Comparison of ENCODE assay signal across 9 mouse cellular contexts in the genomic region with DNA sequence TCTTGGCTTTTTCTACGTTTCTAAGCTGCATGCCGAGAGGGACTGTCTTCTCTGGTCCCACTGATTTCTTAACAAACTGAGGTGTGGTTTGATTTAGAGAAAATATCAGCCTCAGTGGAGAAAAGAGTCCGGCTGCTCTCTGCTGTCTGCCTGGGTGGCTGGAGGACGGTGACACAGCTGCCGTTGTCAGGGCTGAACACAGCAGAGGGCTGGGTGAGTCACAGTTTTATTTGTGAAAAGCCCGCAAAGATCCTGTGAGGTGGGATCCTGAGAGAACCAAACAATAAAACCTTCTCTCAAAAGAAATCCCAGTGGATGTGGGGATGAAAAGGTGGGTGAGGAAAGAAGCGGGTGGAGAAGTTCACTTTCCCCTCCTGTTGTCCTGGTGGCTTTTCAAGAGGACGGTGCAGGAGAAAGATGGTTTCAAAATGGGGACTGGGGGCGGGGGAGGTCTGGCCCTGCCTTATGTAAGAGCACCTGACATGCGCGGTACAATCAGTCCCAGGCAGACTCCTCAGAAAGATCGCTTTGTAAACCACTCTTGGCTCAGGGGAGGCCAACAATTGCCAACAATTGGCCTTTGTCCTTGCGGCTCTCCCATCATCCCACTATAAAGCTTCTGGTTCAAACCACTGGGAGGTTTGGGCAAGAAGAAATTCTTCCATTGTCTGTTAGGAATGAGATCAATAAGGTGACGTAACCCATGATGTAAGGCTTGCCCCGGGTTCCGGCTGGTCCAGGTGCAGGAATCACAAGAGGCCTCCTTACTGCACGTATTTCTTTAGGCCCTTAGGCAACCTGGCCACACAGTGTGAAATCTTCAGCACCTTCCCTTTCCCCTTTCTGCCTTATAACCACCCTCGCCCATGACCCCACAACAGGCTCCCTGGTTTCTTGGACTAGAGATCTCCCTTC. TPM values are rescaled to one million over a fixed set of nuclear protein-coding genes. Genes with fewer than 3 reads are reported as not detected.
DNase-seq lines count a peak whose midpoint lies in the region; ATAC-seq lines count a peak whose summit lies in the region.
"Had no signal": no experiment of that assay in that cellular context is flagged by ENCODE, and none has a peak within 500 bp of the region (broad histone marks: within the 10 kb centered on the region; RNA-seq: fewer than 3 reads in every experiment).

No protein-coding gene starts in this region.

- peaks cover 7% of the 10 kb centered on the region; the same call in 1 of the 2 replicates for H3K4me1 ChIP-seq in midbrain, embryonic 15.5 days
- H3K4me1 ChIP-seq in heart, embryonic 12.5 days (replicated peaks): no peaks in the 10 kb centered on the region
- H3K4me1 ChIP-seq: liver, embryonic 13.5 days had no signal

- H3K9ac ChIP-seq in midbrain, embryonic 15.5 days: peak overlapping the region; percentile 12; the same call in 1 of the 2 replicates
- no peak overlapping the region for H3K9ac ChIP-seq in heart, embryonic 12.5 days
- H3K9ac ChIP-seq: liver, embryonic 13.5 days had no signal

- H3K4me3 ChIP-seq in midbrain, embryonic 15.5 days: peak overlapping the region; percentile 11
- H3K4me3 ChIP-seq in heart, embryonic 12.5 days: no peak overlapping the region
- H3K4me3 ChIP-seq: liver, embryonic 13.5 days had no signal

- H3K27me3 ChIP-seq in midbrain, embryonic 15.5 days (replicated peaks): no peaks in the 10 kb centered on the region
- H3K27me3 ChIP-seq in heart, embryonic 12.5 days (replicated peaks): no peaks in the 10 kb centered on the region
- H3K27me3 ChIP-seq: liver, embryonic 13.5 days had no signal

- H3K4me2 ChIP-seq in midbrain, embryonic 15.5 days: peak overlapping the region; percentile 44
- H3K4me2 ChIP-seq in heart, embryonic 12.5 days: no peak overlapping the region
- H3K4me2 ChIP-seq: liver, embryonic 13.5 days had no signal

- ATAC-seq in frontal cortex, adult (ENCODE audit: low TSS enrichment): peak; percentile 69
- peak; percentile 93 for ATAC-seq in midbrain, embryonic 15.5 days (replicated peaks)
- no peak for ATAC-seq in heart, embryonic 12.5 days (ENCODE audit: insufficient number of reproducible peaks, low FRiP score)

- 24% methylated on average over 18 of the region's 18 CpGs for WGBS in midbrain, embryonic 15.5 days
- WGBS in heart, embryonic 12.5 days: 68% methylated on average over 18 of the region's 18 CpGs

- H3K9me3 ChIP-seq in midbrain, embryonic 15.5 days: no peaks in the 10 kb centered on the region
- H3K9me3 ChIP-seq in heart, embryonic 12.5 days (replicated peaks): no peaks in the 10 kb centered on the region
- H3K9me3 ChIP-seq: liver, embryonic 13.5 days had no signal

- H3K27ac ChIP-seq in midbrain, embryonic 15.5 days: peak overlapping the region; percentile 61
- H3K27ac ChIP-seq in heart, embryonic 12.5 days (ENCODE audit: poor library complexity, severe bottlenecking): no peak overlapping the region
- H3K27ac ChIP-seq: liver, embryonic 13.5 days had no signal

- no peak for DNase-seq in frontal cortex, postnatal 10 days (ENCODE audit: low spot score in 2 of 2)
- peak; percentile 36 for DNase-seq in adrenal gland, postnatal 25 days
- peak; percentile 33 for DNase-seq in gonadal fat pad, adult 2 months (ENCODE audit: low read depth)
- no peak for DNase-seq in heart, postnatal 10 days
- no peak for DNase-seq in kidney, adult 11 months
- DNase-seq: liver, embryonic 13.5 days had no signal

- no peaks in the 10 kb centered on the region for H3K36me3 ChIP-seq in midbrain, embryonic 15.5 days (replicated peaks)
- no peaks in the 10 kb centered on the region for H3K36me3 ChIP-seq in heart, embryonic 12.5 days
- H3K36me3 ChIP-seq: liver, embryonic 13.5 days had no signal

- intact Hi-C loops in heart, postnatal 10 days (cut with DNase I): no loop called here

RNA-seq across cellular contexts. Expression of gene Aqp11, which starts 19.1 kb away (rescaled TPM):
- 4.0 and 5.2 TPM in 2 replicates for total RNA-seq in adrenal gland, postnatal 25 days (2021)
- polyA plus RNA-seq in gonadal fat pad, adult 2 months (2012; rRNA removed): 21.2 and 24.1 TPM in 2 replicates
- polyA plus RNA-seq in midbrain, embryonic 15.5 days (2015; fragmentation: Nextera tagmentation; extraction: Ambion mirVana): 15.9 and 18.0 TPM in 2 replicates
- 1 to 10 TPM; 1.1 to 1.4 TPM for total RNA-seq in heart, postnatal 10 days (2021)
- 2.5 TPM in 2 replicates for polyA plus RNA-seq in heart, embryonic 12.5 days (2016; fragmentation: Nextera tagmentation; extraction: Ambion mirVana)

RNA-seq across cellular contexts. Expression of gene Pak1, which starts 31.1 kb away (rescaled TPM):
- 20.5 and 26.5 TPM in 2 replicates for total RNA-seq in adrenal gland, postnatal 25 days (2021)
- 4.0 and 5.9 TPM in 2 replicates for polyA plus RNA-seq in gonadal fat pad, adult 2 months (2012; rRNA removed)
- polyA plus RNA-seq in midbrain, embryonic 15.5 days (2015; fragmentation: Nextera tagmentation; extraction: Ambion mirVana): 147 and 156 TPM in 2 replicates
- total RNA-seq in heart, postnatal 10 days (2021): 1 to 10 TPM in 1 of 2 experiments, under 1 TPM in 1; 0.72 to 1.8 TPM
- 5.7 TPM in 2 replicates for polyA plus RNA-seq in heart, embryonic 12.5 days (2016; fragmentation: Nextera tagmentation; extraction: Ambion mirVana)

Comparison
In these comparisons a context has a peak if more than half of its experiments do, and no peak if none do; other contexts are left out.
1. DNase-seq: peak in adrenal gland, postnatal 25 days (single experiment) and gonadal fat pad, adult 2 months (single experiment); none in frontal cortex, postnatal 10 days (0 of 2), heart, postnatal 10 days (0 of 2) and kidney, adult 11 months (single experiment).
2. RNA of gene Pak1, which starts 31.1 kb away (polyA plus RNA-seq): 147 to 156 TPM in midbrain, embryonic 15.5 days; 5.7 TPM in heart, embryonic 12.5 days and 4.0 to 5.9 TPM in gonadal fat pad, adult 2 months; every median in the first group is over 10 times any median in the second.